Mouse (Mus musculus) hindbrain, postnatal 0 days (tissue): ENCODE results near the gene Myrip. TPM values are rescaled to one million over a fixed set of nuclear protein-coding genes. Genes with fewer than 3 reads are reported as not detected.

ENCODE experiments used
- ATAC-seq: fragments of 200-750 bp; cut with Nextera tagmentation; 2 replicates; pipeline ENCODE4 v1.8.0; 2017; ENCODE audit warnings: mild to moderate bottlenecking, moderate TSS enrichment, moderate library complexity
- DNase-seq: peaks from one replicate; pipeline ENCODE4 v3.0.0-alpha.2; 2015; ENCODE audit warnings: low spot score
- H3K27ac ChIP-seq: fragments of 300-500 bp; sonication (generic); 2 replicates; pipeline ENCODE4 v1.5.1; 2014; ENCODE audit warnings: mild to moderate bottlenecking
- H3K27me3 ChIP-seq: fragments of 300-500 bp; sonication (generic); 2 replicates; pipeline ENCODE4 v1.6.1; 2014; ENCODE audit warnings: low read length, mixed read lengths; ENCODE audit not compliant: insufficient read depth
- H3K36me3 ChIP-seq: fragments of 300-500 bp; sonication (generic); 2 replicates; pipeline ENCODE4 v1.6.1; 2014; ENCODE audit warnings: low read length, mixed read lengths; ENCODE audit not compliant: insufficient read depth
- H3K4me1 ChIP-seq: fragments of 300-500 bp; sonication (generic); 2 replicates; pipeline ENCODE4 v1.6.1; 2014; ENCODE audit warnings: antibody characterized with exemption, low read length, mixed read lengths; ENCODE audit not compliant: insufficient read depth
- H3K4me2 ChIP-seq: fragments of 300-500 bp; sonication (generic); 2 replicates; pipeline ENCODE4 v1.6.1; 2014; ENCODE audit warnings: low read depth, mild to moderate bottlenecking, low read length, moderate library complexity, mixed read lengths
- H3K4me3 ChIP-seq: fragments of 300-500 bp; sonication (generic); 2 replicates; pipeline ENCODE4 v1.5.1; 2014; ENCODE audit warnings: low read length
- H3K9ac ChIP-seq: fragments of 300-500 bp; sonication (generic); replicated peaks from 2 replicates; pipeline ENCODE4 v1.6.1; 2014; ENCODE audit warnings: mild to moderate bottlenecking, low read length, moderate library complexity, mixed read lengths
- H3K9me3 ChIP-seq: fragments of 300-500 bp; sonication (generic); 2 replicates; pipeline ENCODE4 v1.6.1; 2016; ENCODE audit warnings: low read length, mixed read lengths
- CTCF ChIP-seq: IDR thresholded peaks from 2 replicates; pipeline ENCODE4 v1.5.1; 2016; ENCODE audit warnings: antibody characterized with exemption, control low read depth, low read depth
- WGBS: fragments of 180-500 bp; shearing (Covaris S2); extraction: QIAGEN DNeasy Blood & Tissue Kit; methylation state at CpG from one replicate; pipeline ENCODE4 v1.1.7; 2014; 5-methylcytosine and 5-hydroxymethylcytosine counted together
- polyA plus RNA-seq: library from polyadenylated mRNA; unstranded; fragments of >200 nt; fragmentation: Nextera tagmentation; extraction: Ambion mirVana; gene quantifications from 2 replicates; pipeline ENCODE4 v1.2.1, GENCODE M21; 2015
- total RNA-seq: library from RNA; depleted of rRNA; stranded (reverse); fragments of >200 nt; gene quantifications from 2 replicates; pipeline ENCODE4 v1.2.3, GENCODE M21; 2014

Gene Myrip
- total and polyA plus RNA-seq, 2 experiments from 2014 or later: 7.5 to 22.8 TPM

GRCm38 (mm10) chr9:120302980-120303452 is 1.7 kb downstream of the Myrip start:
- Histone ChIP-seq H3K27me3 (peaks cover 7% of the 10 kb centered on the region), H3K4me3 (peak overlapping the region; percentile 68), H3K9ac (peak overlapping the region; percentile 70), H3K27ac (peak overlapping the region; percentile 69), H3K4me2 (peak overlapping the region; percentile 88), H3K9me3 (no peaks in the 10 kb centered on the region), H3K4me1 (no peaks in the 10 kb centered on the region; the same call in 1 of the 2 replicates), H3K36me3 (no peaks in the 10 kb centered on the region)
- ATAC-seq (peak; percentile 21), DNase-seq (peak; percentile 50)
- no peak for TF ChIP-seq CTCF
- 8% methylated on average over 19 of the region's 19 CpGs for WGBS

DNA sequence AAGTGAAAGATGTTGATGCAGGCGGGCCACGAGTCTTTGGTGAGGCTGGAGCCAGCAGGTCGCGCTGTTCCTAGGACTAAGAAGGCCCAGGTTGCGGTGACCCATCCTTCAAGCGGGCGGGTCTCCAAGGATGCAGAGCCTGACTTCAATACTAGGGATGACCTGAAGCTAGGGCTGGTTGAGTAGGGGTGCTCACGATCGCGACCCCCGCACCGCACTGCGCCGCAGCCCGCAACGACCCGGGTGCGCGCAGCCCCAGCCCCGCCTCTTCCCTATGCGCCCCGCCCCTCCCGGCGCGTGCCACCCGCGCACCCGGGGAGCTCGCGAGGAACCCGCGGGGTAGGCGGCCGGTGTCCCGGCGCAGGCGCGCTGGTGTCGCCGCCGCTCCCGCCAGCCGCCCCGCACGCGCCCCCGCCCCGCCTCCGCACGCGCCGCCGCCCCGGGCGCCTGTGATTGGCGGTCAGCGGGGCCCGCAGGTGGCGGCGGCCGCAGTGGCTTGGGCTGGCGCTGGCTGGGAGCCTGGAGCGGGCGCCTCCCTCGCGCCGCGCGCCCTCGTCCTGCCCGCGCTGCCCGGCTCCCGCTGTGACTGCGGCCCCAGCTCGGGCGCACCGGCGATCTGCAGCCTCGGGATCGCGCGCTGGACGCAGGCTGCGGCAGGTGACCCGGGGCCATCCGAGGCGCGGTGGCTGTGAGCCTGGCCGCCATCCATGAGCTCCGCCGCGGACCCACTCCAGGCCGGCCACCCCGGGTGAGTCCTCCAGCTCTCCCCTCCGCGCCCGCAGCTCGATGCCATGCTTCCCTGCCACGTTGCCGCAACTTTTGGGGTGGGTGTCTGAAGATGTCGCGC is 2.4 kb downstream of the Myrip start:
- Histone ChIP-seq H3K27ac (peak overlapping the region; percentile 69), H3K9ac (peak overlapping the region; percentile 70), H3K4me1 (no peaks in the 10 kb centered on the region; the same call in 1 of the 2 replicates), H3K4me2 (peak overlapping the region; percentile 88), H3K36me3 (no peaks in the 10 kb centered on the region), H3K4me3 (peak overlapping the region; percentile 68), H3K9me3 (no peaks in the 10 kb centered on the region), H3K27me3 (peaks cover 7% of the 10 kb centered on the region)
- peak; percentile 53 for TF ChIP-seq CTCF
- ATAC-seq: peak; percentile 86
- WGBS: under 1% methylated on average over 57 of the region's 103 CpGs
- peak; percentile 85 for DNase-seq

DNA sequence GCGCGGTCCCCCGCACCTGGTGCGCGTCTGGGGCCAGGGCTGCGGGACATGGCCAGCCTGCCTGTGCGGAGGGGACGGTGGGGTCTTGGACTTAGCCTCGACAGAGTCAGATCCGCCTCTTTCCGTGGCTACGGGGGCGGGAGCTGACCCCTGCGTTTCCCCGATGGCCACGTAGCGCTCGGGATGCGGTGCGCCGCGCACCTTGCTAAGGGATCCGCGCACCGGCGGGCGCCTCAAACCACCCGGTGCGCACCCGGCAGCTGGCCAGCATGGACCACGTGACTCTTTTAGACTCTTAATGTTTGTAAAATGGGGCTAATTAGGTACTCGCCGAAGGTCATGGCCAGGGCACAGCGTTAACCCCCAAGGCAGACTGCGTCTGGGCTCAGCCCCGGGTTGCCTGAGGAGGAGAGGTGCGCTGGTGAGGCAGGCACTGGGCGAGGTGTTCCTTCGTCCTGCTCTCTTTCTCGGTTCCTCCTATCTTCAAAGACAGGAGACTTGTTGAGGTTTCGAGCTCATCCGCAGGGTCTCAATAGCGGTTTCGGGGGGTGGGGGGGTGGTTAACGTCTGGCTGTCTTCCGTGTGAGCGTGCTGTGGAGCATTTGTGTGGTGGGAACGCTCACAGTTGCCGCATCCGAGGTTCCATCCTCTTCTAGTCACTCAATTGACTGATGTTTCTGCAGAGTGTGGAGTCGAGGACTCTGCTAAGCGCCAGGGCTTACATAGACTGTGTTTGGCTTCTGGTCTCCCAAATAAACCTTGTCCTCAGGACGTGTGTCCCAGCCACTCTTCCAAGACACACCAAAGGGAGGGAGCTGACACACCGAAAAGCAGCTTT is 3.2 kb downstream of the Myrip start:
- DNase-seq (peak; percentile 21), ATAC-seq (peak; percentile 1; the same call in 1 of the 2 replicates)
- WGBS: 2% methylated on average over 54 of the region's 54 CpGs
- peak overlapping the region; percentile 88 for H3K4me2 ChIP-seq
- H3K9ac ChIP-seq: peak overlapping the region; percentile 70
- H3K27ac ChIP-seq: peak overlapping the region; percentile 69
- H3K27me3 ChIP-seq: peaks cover 7% of the 10 kb centered on the region
- H3K4me1 ChIP-seq: no peaks in the 10 kb centered on the region; the same call in 1 of the 2 replicates
- no peak for TF ChIP-seq CTCF
- H3K4me3 ChIP-seq: peak overlapping the region; percentile 68
- no peaks in the 10 kb centered on the region for H3K36me3 ChIP-seq
- no peaks in the 10 kb centered on the region for H3K9me3 ChIP-seq

- WGBS: 63% methylated on average over 3 of the region's 3 CpGs
- no peaks in the 10 kb centered on the region for H3K4me1 ChIP-seq
- no peak overlapping the region for H3K27ac ChIP-seq
- ATAC-seq (no peak), DNase-seq (no peak)
- no peak overlapping the region for H3K9ac ChIP-seq
- H3K27me3 ChIP-seq: no peaks in the 10 kb centered on the region
- H3K36me3 ChIP-seq: no peaks in the 10 kb centered on the region
- no peak overlapping the region for H3K4me2 ChIP-seq
- no peak for TF ChIP-seq CTCF
- no peak overlapping the region for H3K4me3 ChIP-seq
- H3K9me3 ChIP-seq: no peaks in the 10 kb centered on the region
These were observed 13.9 kb downstream of the Myrip start for GRCm38 (mm10) chr9:120315171-120315570.

- H3K4me1 ChIP-seq: 0 out of 2 replicates have a peak, but pooled peaks cover 2% of the 10 kb centered on the region
- H3K9ac ChIP-seq: no peak overlapping the region
- no peak for DNase-seq
- no peak for ATAC-seq
- H3K9me3 ChIP-seq: no peaks in the 10 kb centered on the region
- H3K4me2 ChIP-seq: no peak overlapping the region
- no peak overlapping the region for H3K27ac ChIP-seq
- H3K27me3 ChIP-seq: no peaks in the 10 kb centered on the region
- no peak overlapping the region for H3K4me3 ChIP-seq
- no peak for TF ChIP-seq CTCF
- no peaks in the 10 kb centered on the region for H3K36me3 ChIP-seq
- 77% methylated on average over 9 of the region's 9 CpGs for WGBS
These were observed 17.8 kb downstream of the Myrip start for GRCm38 (mm10) chr9:120319099-120319498.

DNA sequence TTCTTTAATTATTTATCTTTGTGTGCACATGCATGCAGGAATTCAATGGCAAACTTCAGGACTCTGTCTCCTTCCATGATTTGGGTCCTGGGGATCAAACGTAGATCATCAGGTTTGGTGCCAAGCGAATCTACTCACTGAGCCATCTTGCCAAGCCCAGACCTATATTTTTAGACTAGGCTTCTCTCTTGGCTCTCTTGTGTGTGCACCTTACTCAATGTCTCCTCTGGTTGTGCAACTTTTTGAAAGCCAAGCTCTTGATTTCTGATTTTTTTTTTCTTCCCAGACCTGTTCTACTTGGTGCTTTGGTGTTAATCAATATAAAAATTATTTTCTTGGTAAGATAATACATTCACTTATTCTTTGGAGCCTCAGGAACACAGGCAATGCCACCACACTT is 19.3 kb downstream of the Myrip start:
- no peak for TF ChIP-seq CTCF
- no peak overlapping the region for H3K4me2 ChIP-seq
- DNase-seq: no peak
- 0 out of 2 replicates have a peak, but pooled peaks cover 2% of the 10 kb centered on the region for H3K4me1 ChIP-seq
- no peak overlapping the region for H3K27ac ChIP-seq
- ATAC-seq: no peak
- no peaks in the 10 kb centered on the region for H3K9me3 ChIP-seq
- no peak overlapping the region for H3K9ac ChIP-seq
- 92% methylated on average over 2 of the region's 2 CpGs for whole genome bisulfite sequencing
- H3K4me3 ChIP-seq: no peak overlapping the region
- H3K27me3 ChIP-seq: no peaks in the 10 kb centered on the region
- H3K36me3 ChIP-seq: no peaks in the 10 kb centered on the region
